Comparison of ENCODE assay signal across 1 mouse cellular context in the genomic region with DNA sequence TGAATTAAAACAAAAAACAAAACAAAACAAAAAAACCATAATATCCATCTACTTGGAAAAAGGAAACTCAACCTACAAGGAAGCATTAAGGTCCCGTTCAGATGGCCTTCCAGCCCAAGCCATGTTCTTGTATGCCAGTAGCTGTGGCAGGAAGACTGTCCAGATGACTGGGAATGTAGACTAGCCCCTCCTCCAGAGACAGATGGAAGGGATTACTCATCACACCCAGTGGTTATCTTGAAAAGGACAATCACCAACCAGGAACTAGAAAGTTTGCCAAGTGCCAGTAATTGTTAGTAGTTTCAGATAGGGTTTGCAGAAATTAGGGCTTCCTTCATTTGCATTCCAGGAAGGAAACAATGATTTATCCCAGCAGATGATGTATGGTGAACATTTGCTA.
TF ChIP-seq lines count a peak whose summit lies in the region.

No protein-coding gene starts in this region.

TF ChIP-seq in CH12.LX, 34 proteins besides CTCF, POLR2A, EP300 and RAD21 (continued from another document):
- TF ChIP-seq MEF2A (IDR thresholded peaks at IDR 0.05; ENCODE audit: borderline replicate concordance, low read depth, low read length) (no peak), JUN (IDR thresholded peaks at IDR 0.05; ENCODE audit: insufficient read depth, low read depth, low read length) (peak; percentile 41; the same call in 1 of the 2 replicates), GABPA (IDR thresholded peaks at IDR 0.05; ENCODE audit: insufficient replicate concordance, low read depth, low read length) (no peak), NRF1 (IDR thresholded peaks at IDR 0.05; ENCODE audit: low read depth, low read length) (no peak), MAZ (IDR thresholded peaks at IDR 0.05; ENCODE audit: low read depth, low read length) (no peak), USF2 (conservative IDR thresholded peaks at IDR 0.05; ENCODE audit: low read depth, low read length) (no peak), SIN3A (IDR thresholded peaks at IDR 0.05; ENCODE audit: low read length) (no peak), MAX (IDR thresholded peaks at IDR 0.05; ENCODE audit: low read length) (no peak), UBTF (IDR thresholded peaks at IDR 0.05; ENCODE audit: low read depth, low read length) (no peak), ZKSCAN1 (IDR thresholded peaks at IDR 0.05; ENCODE audit: borderline replicate concordance, low read depth, low read length) (no peak), BHLHE40 (IDR thresholded peaks at IDR 0.05; ENCODE audit: low read depth, low read length) (no peak; the same call in 1 of the 2 replicates), SMC3 (IDR thresholded peaks at IDR 0.05; ENCODE audit: low read depth, low read length) (no peak; the same call in 1 of the 2 replicates), ZMIZ1 (IDR thresholded peaks at IDR 0.05; ENCODE audit: low read depth, low read length) (no peak), POLR2AphosphoS2 (IDR thresholded peaks at IDR 0.05; ENCODE audit: low read depth, low read length) (no peak), ZNF384 (IDR thresholded peaks at IDR 0.05; ENCODE audit: low read depth, low read length) (peak; percentile 48), NELFE (IDR thresholded peaks at IDR 0.05; ENCODE audit: low read depth, low read length) (no peak), MYC (IDR thresholded peaks at IDR 0.05; ENCODE audit: low read depth, low read length) (no peak), JUND (conservative IDR thresholded peaks at IDR 0.05; ENCODE audit: low read depth, low read length) (peak; percentile 86), PAX5 (IDR thresholded peaks at IDR 0.05; ENCODE audit: low read length) (no peak), CHD2 (IDR thresholded peaks at IDR 0.05; ENCODE audit: low read length) (no peak), ZC3H11A (IDR thresholded peaks at IDR 0.05; ENCODE audit: low read depth, low read length) (no peak), MAFK (IDR thresholded peaks at IDR 0.05; ENCODE audit: insufficient replicate concordance, low read length) (no peak), IRF4 (IDR thresholded peaks at IDR 0.05; ENCODE audit: low read depth, low read length) (no peak; the same call in 1 of the 2 replicates), MXI1 (IDR thresholded peaks at IDR 0.05; ENCODE audit: low read depth, low read length) (no peak), HCFC1 (IDR thresholded peaks at IDR 0.05; ENCODE audit: low read depth, low read length) (no peak)
